Mouse (Mus musculus) midbrain, embryonic 15.5 days (tissue): ENCODE results near the gene Ephb1. TPM values are rescaled to one million over a fixed set of nuclear protein-coding genes. Genes with fewer than 3 reads are reported as not detected.
A peak's percentile ranks its signal among the peaks of the same experiment; 100 is the strongest.

Source experiments
- ATAC-seq: fragments of 200-750 bp; cut with Nextera tagmentation; replicated peaks from 2 replicates; pipeline ENCODE4 v1.8.0; 2017; ENCODE audit warnings: moderate TSS enrichment
- H3K27ac ChIP-seq: fragments of 300-500 bp; sonication (generic); 2 replicates; pipeline ENCODE4 v1.5.1; 2015; ENCODE audit warnings: mild to moderate bottlenecking, inconsistent platforms
- H3K27me3 ChIP-seq: fragments of 300-500 bp; sonication (generic); replicated peaks from 2 replicates; pipeline ENCODE4 v1.6.1; 2015; ENCODE audit warnings: inconsistent platforms
- H3K36me3 ChIP-seq: fragments of 300-500 bp; sonication (generic); replicated peaks from 2 replicates; pipeline ENCODE4 v1.6.1; 2015; ENCODE audit warnings: inconsistent platforms
- H3K4me1 ChIP-seq: fragments of 300-500 bp; sonication (generic); 2 replicates; pipeline ENCODE4 v1.6.1; 2015; ENCODE audit warnings: inconsistent platforms
- H3K4me2 ChIP-seq: fragments of 300-500 bp; sonication (generic); 2 replicates; pipeline ENCODE4 v1.6.1; 2015; ENCODE audit warnings: inconsistent platforms, mild to moderate bottlenecking, moderate library complexity
- H3K4me3 ChIP-seq: fragments of 300-500 bp; sonication (generic); 2 replicates; pipeline ENCODE4 v1.5.1; 2015; ENCODE audit warnings: mild to moderate bottlenecking, inconsistent platforms
- H3K9ac ChIP-seq: fragments of 300-500 bp; sonication (generic); 2 replicates; pipeline ENCODE4 v1.6.1; 2015; ENCODE audit warnings: mild to moderate bottlenecking, inconsistent platforms
- H3K9me3 ChIP-seq: fragments of 300-500 bp; sonication (generic); 2 replicates; pipeline ENCODE4 v1.6.1; 2016; ENCODE audit warnings: inconsistent platforms
- WGBS: fragments of 180-500 bp; shearing (Covaris S2); methylation state at CpG from one replicate; pipeline ENCODE4 v1.1.7; 2015; ENCODE audit warnings: mixed read lengths; 5-methylcytosine and 5-hydroxymethylcytosine counted together
- polyA plus RNA-seq: library from polyadenylated mRNA; unstranded; fragments of >200 nt; fragmentation: Nextera tagmentation; extraction: Ambion mirVana; gene quantifications from 2 replicates; pipeline ENCODE4 v1.2.1, GENCODE M21; 2015

Ephb1 gene
- polyA plus RNA-seq: 90.2 and 92.9 TPM in 2 replicates

- Histone ChIP-seq H3K27me3 (peaks cover 10% of the 10 kb centered on the region; the same call in 1 of the 2 replicates), H3K9me3 (no peaks in the 10 kb centered on the region), H3K27ac (peak within 1 kb of the TSS; percentile 92), H3K9ac (peak within 1 kb of the TSS; percentile 97), H3K36me3 (no peaks in the 10 kb centered on the region), H3K4me1 (peaks cover 23% of the 10 kb centered on the region), H3K4me3 (peak within 1 kb of the TSS; percentile 94), H3K4me2 (peak within 1 kb of the TSS; percentile 90)
- under 1% methylated on average over 22 of the region's 22 CpGs for WGBS
- ATAC-seq: peak; percentile 97
Measured at GRCm38 (mm10) chr9:102354561-102354973, at the start of gene Ephb1. Ephb1 (minus strand) TSS chr9:102354693.

- no peak overlapping the region for H3K4me3 ChIP-seq
- no peaks in the 10 kb centered on the region for H3K36me3 ChIP-seq
- 30% methylated on average over 18 of the region's 18 CpGs for WGBS
- no peak overlapping the region for H3K27ac ChIP-seq
- ATAC-seq: peak; percentile 65
- H3K27me3 ChIP-seq: no peaks in the 10 kb centered on the region
- H3K9me3 ChIP-seq: no peaks in the 10 kb centered on the region
- no peak overlapping the region for H3K9ac ChIP-seq
- H3K4me1 ChIP-seq: no peaks in the 10 kb centered on the region
- no peak overlapping the region for H3K4me2 ChIP-seq
Measured at GRCm38 (mm10) chr9:102403086-102404021, 48.9 kb upstream of the Ephb1 start.

GRCm38 (mm10) chr9:102402671-102403070 is 48.2 kb upstream of the Ephb1 start:
- no peaks in the 10 kb centered on the region for H3K4me1 ChIP-seq
- 56% methylated on average over 3 of the region's 3 CpGs for WGBS
- no peak for ATAC-seq
- no peak overlapping the region for H3K4me2 ChIP-seq
- H3K9ac ChIP-seq: no peak overlapping the region
- H3K27me3 ChIP-seq: no peaks in the 10 kb centered on the region
- no peak overlapping the region for H3K4me3 ChIP-seq
- H3K9me3 ChIP-seq: no peaks in the 10 kb centered on the region
- no peaks in the 10 kb centered on the region for H3K36me3 ChIP-seq
- H3K27ac ChIP-seq: no peak overlapping the region

DNA sequence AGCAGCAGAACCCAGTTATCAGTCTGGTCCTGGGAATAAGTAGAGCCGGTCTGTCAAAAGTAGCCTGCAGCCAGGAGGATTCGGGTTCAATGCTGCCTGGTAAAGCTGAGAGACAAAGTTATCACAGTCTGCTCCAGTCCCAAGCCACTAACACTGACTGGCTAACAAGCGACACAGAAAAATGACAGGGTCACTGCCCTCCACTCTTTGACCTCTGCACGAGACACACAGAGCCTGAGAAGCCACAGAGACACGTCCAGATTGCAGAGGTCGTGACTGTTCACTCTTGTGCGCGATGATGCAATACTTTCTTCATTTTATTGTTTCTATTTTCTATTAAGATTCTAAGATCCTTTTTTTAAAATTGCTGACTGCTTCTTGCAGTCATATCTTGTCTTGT is 33.8 kb upstream of the Ephb1 start:
- Histone ChIP-seq H3K4me1 (0 out of 2 replicates have a peak, but pooled peaks cover 2% of the 10 kb centered on the region), H3K4me3 (no peak overlapping the region), H3K9ac (no peak overlapping the region), H3K27ac (no peak overlapping the region), H3K27me3 (no peaks in the 10 kb centered on the region), H3K4me2 (no peak overlapping the region), H3K9me3 (no peaks in the 10 kb centered on the region), H3K36me3 (no peaks in the 10 kb centered on the region)
- ATAC-seq: no peak
- 72% methylated on average over 8 of the region's 8 CpGs for WGBS

GRCm38 (mm10) chr9:102386816-102387215 is 32.3 kb upstream of the Ephb1 start:
- Histone ChIP-seq H3K4me1 (0 out of 2 replicates have a peak, but pooled peaks cover 2% of the 10 kb centered on the region), H3K9ac (no peak overlapping the region), H3K27me3 (no peaks in the 10 kb centered on the region), H3K27ac (no peak overlapping the region), H3K4me3 (no peak overlapping the region), H3K4me2 (no peak overlapping the region), H3K36me3 (no peaks in the 10 kb centered on the region), H3K9me3 (no peaks in the 10 kb centered on the region)
- ATAC-seq: no peak
- WGBS: 89% methylated on average over 9 of the region's 9 CpGs

GRCm38 (mm10) chr9:102380235-102380634 is 25.7 kb upstream of the Ephb1 start:
- Histone ChIP-seq H3K4me2 (no peak overlapping the region), H3K36me3 (no peaks in the 10 kb centered on the region), H3K4me3 (no peak overlapping the region), H3K27me3 (0 out of 2 replicates have a peak, but pooled peaks cover 3% of the 10 kb centered on the region), H3K27ac (no peak overlapping the region), H3K4me1 (0 out of 2 replicates have a peak, but pooled peaks cover 2% of the 10 kb centered on the region), H3K9me3 (no peaks in the 10 kb centered on the region), H3K9ac (no peak overlapping the region)
- ATAC-seq: no peak
- WGBS: 80% methylated on average over 2 of the region's 2 CpGs

- 91% methylated on average over 5 of the region's 5 CpGs for WGBS
- H3K27me3 ChIP-seq: 0 out of 2 replicates have a peak, but pooled peaks cover 3% of the 10 kb centered on the region
- no peak overlapping the region for H3K4me2 ChIP-seq
- H3K4me1 ChIP-seq: no peaks in the 10 kb centered on the region
- ATAC-seq: no peak
- no peaks in the 10 kb centered on the region for H3K36me3 ChIP-seq
- H3K4me3 ChIP-seq: no peak overlapping the region
- no peaks in the 10 kb centered on the region for H3K9me3 ChIP-seq
- no peak overlapping the region for H3K27ac ChIP-seq
- no peak overlapping the region for H3K9ac ChIP-seq
Measured at GRCm38 (mm10) chr9:102374661-102375060, 20.2 kb upstream of the Ephb1 start.

GRCm38 (mm10) chr9:102373886-102374285 is 19.4 kb upstream of the Ephb1 start:
- Histone ChIP-seq H3K4me3 (no peak overlapping the region), H3K9me3 (no peaks in the 10 kb centered on the region), H3K9ac (no peak overlapping the region), H3K27ac (no peak overlapping the region), H3K27me3 (0 out of 2 replicates have a peak, but pooled peaks cover under 1% of the 10 kb centered on the region), H3K36me3 (no peaks in the 10 kb centered on the region), H3K4me1 (no peaks in the 10 kb centered on the region), H3K4me2 (no peak overlapping the region)
- 89% methylated on average over 5 of the region's 5 CpGs for WGBS
- no peak for ATAC-seq

DNA sequence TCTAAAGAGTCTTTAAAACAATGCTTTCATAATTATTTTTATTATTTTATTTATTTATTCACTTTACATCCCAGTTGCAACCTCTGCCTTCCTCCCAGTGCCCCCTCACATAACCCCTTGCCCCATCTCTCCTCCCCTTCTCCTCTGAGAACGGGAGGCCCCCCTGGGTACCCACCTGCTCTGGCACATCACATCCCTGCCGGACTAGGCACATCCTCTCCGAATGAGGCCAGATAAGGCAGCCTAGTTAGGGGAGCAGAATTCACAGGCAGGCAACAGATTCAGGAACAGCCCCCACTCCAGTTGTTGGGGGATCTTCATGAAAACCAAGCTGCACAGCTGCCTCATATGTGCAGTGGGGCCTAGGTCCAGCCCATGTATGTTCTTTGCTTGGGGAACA is 17.4 kb upstream of the Ephb1 start:
- ATAC-seq: no peak
- 82% methylated on average over 3 of the region's 3 CpGs for WGBS
- no peak overlapping the region for H3K9ac ChIP-seq

DNA sequence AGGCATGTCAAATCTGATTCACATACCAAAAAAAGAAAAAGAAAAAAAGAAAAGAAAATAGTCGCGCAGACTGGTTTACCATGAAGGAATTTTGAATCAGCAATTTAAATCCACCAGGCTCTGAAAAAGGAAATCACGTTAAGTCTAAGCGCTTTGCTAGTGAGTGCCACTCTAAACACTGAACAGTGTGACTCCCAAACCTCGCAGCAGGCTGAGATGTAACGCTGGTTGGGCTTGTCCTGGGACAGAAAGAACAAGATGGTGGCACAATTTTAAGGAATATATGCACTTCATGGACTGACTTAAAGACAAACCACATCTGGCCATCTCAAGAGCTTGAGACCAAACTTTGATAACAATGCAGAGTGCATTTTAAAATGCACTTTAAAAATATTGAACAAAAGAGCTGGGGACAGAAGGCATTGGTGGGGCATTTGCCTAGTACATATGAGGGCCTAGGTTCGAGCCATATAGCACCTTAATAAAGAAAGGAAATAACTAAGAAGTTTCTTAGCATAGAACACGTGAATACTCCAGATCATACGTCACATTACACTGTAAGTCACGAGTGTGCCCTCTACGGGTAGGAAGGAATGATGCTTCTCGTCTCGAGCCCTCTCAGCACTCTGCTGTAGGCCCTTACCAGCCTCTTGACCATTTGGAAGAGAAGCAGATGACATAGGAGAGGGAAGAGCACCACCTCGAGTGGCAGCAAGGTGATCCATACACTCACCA is 16.7 kb upstream of the Ephb1 start:
- Histone ChIP-seq H3K27me3 (no peaks in the 10 kb centered on the region), H3K4me1 (no peaks in the 10 kb centered on the region), H3K36me3 (no peaks in the 10 kb centered on the region), H3K4me3 (no peak overlapping the region), H3K4me2 (no peak overlapping the region), H3K9me3 (no peaks in the 10 kb centered on the region), H3K9ac (no peak overlapping the region), H3K27ac (no peak overlapping the region)
- ATAC-seq: no peak
- 44% methylated on average over 14 of the region's 14 CpGs for WGBS

More for the DNA sequence above, 17.4 kb upstream of the Ephb1 start:
- Histone ChIP-seq H3K27ac (no peak overlapping the region), H3K27me3 (no peaks in the 10 kb centered on the region), H3K4me2 (no peak overlapping the region), H3K4me1 (no peaks in the 10 kb centered on the region), H3K4me3 (no peak overlapping the region), H3K36me3 (no peaks in the 10 kb centered on the region), H3K9me3 (no peaks in the 10 kb centered on the region)

DNA sequence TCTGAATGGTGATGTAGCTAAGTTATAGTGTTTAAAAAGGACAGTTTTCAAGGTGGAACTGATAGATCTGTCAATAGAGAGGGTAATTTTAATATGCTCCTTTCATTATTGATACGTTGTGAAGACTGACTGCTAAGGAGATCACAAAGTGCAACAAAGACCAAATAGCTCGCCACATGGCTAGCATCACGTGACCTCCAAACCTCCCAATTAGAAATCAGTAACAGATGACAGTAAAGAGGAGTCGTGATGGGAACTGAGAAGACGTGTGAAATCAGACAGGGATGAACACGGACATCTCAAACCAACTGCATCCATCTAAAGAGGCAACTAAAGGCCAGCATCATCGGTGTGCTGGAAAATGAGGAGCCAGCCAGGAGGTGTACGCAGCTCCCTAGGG is 15.6 kb upstream of the Ephb1 start:
- WGBS: 65% methylated on average over 8 of the region's 8 CpGs
- Histone ChIP-seq H3K9ac (no peak overlapping the region), H3K36me3 (no peaks in the 10 kb centered on the region), H3K4me2 (no peak overlapping the region), H3K9me3 (no peaks in the 10 kb centered on the region), H3K4me3 (no peak overlapping the region), H3K4me1 (no peaks in the 10 kb centered on the region), H3K27me3 (no peaks in the 10 kb centered on the region), H3K27ac (no peak overlapping the region)
- ATAC-seq: no peak

GRCm38 (mm10) chr9:102369141-102369540 is 14.6 kb upstream of the Ephb1 start:
- Histone ChIP-seq H3K9me3 (no peaks in the 10 kb centered on the region), H3K4me2 (no peak overlapping the region), H3K4me1 (no peaks in the 10 kb centered on the region), H3K36me3 (no peaks in the 10 kb centered on the region), H3K27me3 (no peaks in the 10 kb centered on the region), H3K4me3 (no peak overlapping the region), H3K27ac (no peak overlapping the region), H3K9ac (no peak overlapping the region)
- ATAC-seq: no peak
- 81% methylated on average over 3 of the region's 3 CpGs for WGBS
